Mouse (Mus musculus) liver, postnatal 0 days (tissue): ENCODE measurements at regions not wholly inside any gene's neighbourhood (a gene's known extent, or its start where the extent isn't known, plus 50 kb on each side); places are given as distances from the start of the nearest gene placed in this dataset.
A peak's percentile ranks its signal among the peaks of the same experiment; 100 is the strongest.

Experiments
- ATAC-seq: fragments of 200-750 bp; cut with Nextera tagmentation; 2 replicates; pipeline ENCODE4 v1.8.0; 2017; ENCODE audit warnings: mild to moderate bottlenecking, moderate library complexity
- DNase-seq: peaks from one replicate; pipeline ENCODE4 v3.0.0-alpha.2; 2016
- H3K27ac ChIP-seq: fragments of 300-500 bp; sonication (generic); 2 replicates; pipeline ENCODE4 v1.5.1; 2014; ENCODE audit warnings: antibody characterized with exemption, moderate library complexity, mild to moderate bottlenecking, low read depth
- H3K27me3 ChIP-seq: fragments of 300-500 bp; sonication (generic); 2 replicates; pipeline ENCODE4 v1.6.1; 2014; ENCODE audit warnings: low read length, control low read depth, mixed read lengths; ENCODE audit not compliant: insufficient read depth
- H3K36me3 ChIP-seq: fragments of 300-500 bp; sonication (generic); replicated peaks from 2 replicates; pipeline ENCODE4 v1.6.1; 2014; ENCODE audit warnings: mild to moderate bottlenecking, control low read depth, low read length, moderate library complexity, mixed read lengths; ENCODE audit not compliant: insufficient read depth
- H3K4me1 ChIP-seq: fragments of 300-500 bp; sonication (generic); 2 replicates; pipeline ENCODE4 v1.6.1; 2014; ENCODE audit warnings: antibody characterized with exemption, mild to moderate bottlenecking, control low read depth; ENCODE audit not compliant: insufficient read depth
- H3K4me2 ChIP-seq: fragments of 300-500 bp; sonication (generic); 2 replicates; pipeline ENCODE4 v1.6.1; 2014; ENCODE audit warnings: low read depth, mild to moderate bottlenecking, low read length, moderate library complexity, mixed read lengths
- H3K4me3 ChIP-seq: fragments of 300-500 bp; sonication (generic); 2 replicates; pipeline ENCODE4 v1.5.1; 2014; ENCODE audit warnings: low read depth, low read length
- H3K9ac ChIP-seq: fragments of 300-500 bp; sonication (generic); replicated peaks from 2 replicates; pipeline ENCODE4 v1.6.1; 2014; ENCODE audit warnings: mild to moderate bottlenecking, moderate library complexity
- H3K9me3 ChIP-seq: fragments of 300-500 bp; sonication (generic); 2 replicates; pipeline ENCODE4 v1.6.1; 2016; ENCODE audit warnings: mild to moderate bottlenecking, control low read depth, low read length, mixed read lengths
- CTCF ChIP-seq: sonication (generic); IDR thresholded peaks from 2 replicates; pipeline ENCODE4 v1.5.1; 2016; ENCODE audit warnings: antibody characterized with exemption, low read depth
- EP300 ChIP-seq: IDR thresholded peaks from 2 replicates; pipeline ENCODE4 v1.6.1; 2016; ENCODE audit warnings: antibody characterized with exemption, low read depth, mild to moderate bottlenecking
- WGBS: fragments of 180-500 bp; shearing (Covaris S2); extraction: QIAGEN DNeasy Blood & Tissue Kit; methylation state at CpG from one replicate; pipeline ENCODE4 v1.1.7; 2014; ENCODE audit not compliant: insufficient replicate concordance; 5-methylcytosine and 5-hydroxymethylcytosine counted together

- peak overlapping the region; percentile 58 for H3K4me2 ChIP-seq
- H3K9me3 ChIP-seq: no peaks in the 10 kb centered on the region
- H3K4me1 ChIP-seq: no peaks in the 10 kb centered on the region
- TF ChIP-seq EP300: no peak
- TF ChIP-seq CTCF: no peak
- H3K36me3 ChIP-seq: no peaks in the 10 kb centered on the region
- H3K27me3 ChIP-seq: peaks cover 20% of the 10 kb centered on the region
- no peak overlapping the region for H3K27ac ChIP-seq
- H3K4me3 ChIP-seq: 0 out of 2 replicates have a peak overlapping the region, but pooled peaks have one; percentile 8
- ATAC-seq (peak; percentile 57), DNase-seq (peak; percentile 50)
- WGBS: 15% methylated on average over 24 of the region's 31 CpGs
- H3K9ac ChIP-seq: no peak overlapping the region
Measured at GRCm38 (mm10) chr9:47368015-47368901, 161.7 kb upstream of the Cadm1 start.

GRCm38 (mm10) chr9:47372296-47372695, 157.7 kb upstream of the Cadm1 start:
- no peak for TF ChIP-seq EP300
- no peak for TF ChIP-seq CTCF
- Histone ChIP-seq H3K36me3 (no peaks in the 10 kb centered on the region), H3K4me3 (no peak overlapping the region), H3K27ac (no peak overlapping the region), H3K27me3 (peaks cover 18% of the 10 kb centered on the region), H3K9me3 (no peaks in the 10 kb centered on the region), H3K4me1 (no peaks in the 10 kb centered on the region), H3K4me2 (no peak overlapping the region), H3K9ac (no peak overlapping the region)
- DNase-seq (no peak), ATAC-seq (no peak)
- WGBS: 78% methylated on average over 7 of the region's 7 CpGs

- ATAC-seq (no peak), DNase-seq (no peak)
- Histone ChIP-seq H3K9ac (no peak overlapping the region), H3K27me3 (peaks cover under 1% of the 10 kb centered on the region; the same call in 1 of the 2 replicates), H3K4me2 (no peak overlapping the region), H3K9me3 (no peaks in the 10 kb centered on the region), H3K4me1 (no peaks in the 10 kb centered on the region), H3K36me3 (no peaks in the 10 kb centered on the region), H3K27ac (no peak overlapping the region), H3K4me3 (no peak overlapping the region)
- TF ChIP-seq EP300 (no peak), CTCF (no peak)
- 88% methylated on average over 7 of the region's 7 CpGs for WGBS
Measured at GRCm38 (mm10) chr9:47374086-47374485, 155.9 kb upstream of the Cadm1 start.

- Histone ChIP-seq H3K27ac (no peak overlapping the region), H3K4me3 (no peak overlapping the region), H3K4me2 (no peak overlapping the region), H3K4me1 (no peaks in the 10 kb centered on the region), H3K36me3 (no peaks in the 10 kb centered on the region), H3K9me3 (no peaks in the 10 kb centered on the region), H3K9ac (no peak overlapping the region), H3K27me3 (no peaks in the 10 kb centered on the region)
- ATAC-seq (no peak), DNase-seq (no peak)
- 69% methylated on average over 1 of the region's 1 CpGs for WGBS
- TF ChIP-seq CTCF (no peak), EP300 (no peak)
Measured at GRCm38 (mm10) chr9:47376645-47377044, 153.3 kb upstream of the Cadm1 start.

GRCm38 (mm10) chr9:47378541-47378940, 151.4 kb upstream of the Cadm1 start:
- Histone ChIP-seq H3K9ac (no peak overlapping the region), H3K4me1 (no peaks in the 10 kb centered on the region), H3K4me2 (no peak overlapping the region), H3K27me3 (no peaks in the 10 kb centered on the region), H3K9me3 (no peaks in the 10 kb centered on the region), H3K36me3 (no peaks in the 10 kb centered on the region), H3K4me3 (no peak overlapping the region), H3K27ac (no peak overlapping the region)
- 0 out of 2 replicates have a peak, but pooled peaks have one; percentile 21 for TF ChIP-seq EP300
- TF ChIP-seq CTCF: no peak
- 47% methylated on average over 5 of the region's 5 CpGs for WGBS
- ATAC-seq (no peak; the same call in 1 of the 2 replicates), DNase-seq (no peak)

- TF ChIP-seq CTCF: no peak
- TF ChIP-seq EP300: no peak
- Histone ChIP-seq H3K4me1 (no peaks in the 10 kb centered on the region), H3K9me3 (no peaks in the 10 kb centered on the region), H3K4me2 (no peak overlapping the region), H3K4me3 (no peak overlapping the region), H3K9ac (no peak overlapping the region), H3K36me3 (no peaks in the 10 kb centered on the region), H3K27me3 (no peaks in the 10 kb centered on the region), H3K27ac (no peak overlapping the region)
- no peak for ATAC-seq
- DNase-seq: no peak
- WGBS: 71% methylated on average over 7 of the region's 7 CpGs
Measured at GRCm38 (mm10) chr9:47380361-47380760, 149.6 kb upstream of the Cadm1 start.
